In the genomic region with DNA sequence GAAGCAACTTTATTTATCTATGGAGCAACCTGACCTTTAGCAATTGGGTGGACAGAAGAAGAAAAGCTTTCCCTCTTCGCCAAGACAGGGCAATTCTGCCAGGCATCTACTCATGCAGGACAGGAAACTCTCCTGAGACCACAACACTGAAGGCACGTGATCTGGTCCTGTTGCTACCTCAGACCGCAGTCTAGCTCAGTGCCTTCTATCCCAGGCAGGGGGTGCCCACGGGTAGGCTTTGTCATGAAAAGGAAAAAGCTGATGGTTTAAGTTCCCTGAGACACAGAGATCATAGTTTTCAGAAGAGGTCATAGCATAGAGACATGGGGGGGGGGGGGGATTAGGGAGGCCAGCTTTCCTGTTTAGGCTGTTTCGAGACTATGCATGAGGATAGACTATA, we compare ENCODE assay signal across 23 mouse cellular contexts.
"Had no signal": no experiment of that assay in that cellular context is flagged by ENCODE, and none has a peak within 500 bp of the region (broad histone marks: within the 10 kb centered on the region; RNA-seq: fewer than 3 reads in every experiment).

No protein-coding gene starts in this region.

- H3K36me3 ChIP-seq: limb, embryonic 10.5 days; limb, embryonic 13.5 days; liver, embryonic 12.5 days; liver, embryonic 15.5 days; lung, embryonic 15.5 days; midbrain, embryonic 10.5 days; midbrain, embryonic 13.5 days; neural tube, embryonic 13.5 days had no signal

- H3K4me3 ChIP-seq: limb, embryonic 10.5 days; limb, embryonic 13.5 days; liver, embryonic 12.5 days; liver, embryonic 15.5 days; lung, embryonic 15.5 days; megakaryocyte, embryonic 14.5 days; midbrain, embryonic 10.5 days; midbrain, embryonic 13.5 days; myocyte; neural tube, embryonic 13.5 days had no signal

- ATAC-seq: liver, embryonic 12.5 days; midbrain, embryonic 13.5 days; midbrain, embryonic 16.5 days had no signal

- DNase-seq: kidney, adult 9 months; kidney, postnatal 14 days; kidney, postnatal 4 days; liver; lung, adult 18-20 months; lung, postnatal 10 days; lung, postnatal 36 days; right cerebral cortex, adult 18-20 months; right cerebral cortex, postnatal 14 days; right cerebral cortex, postnatal 4 days; thymus, adult 2 months had no signal

- H3K27me3 ChIP-seq: liver, embryonic 12.5 days; liver, embryonic 15.5 days; lung, embryonic 15.5 days; megakaryocyte, embryonic 14.5 days; midbrain, embryonic 13.5 days; neural tube, embryonic 13.5 days had no signal

- H3K27ac ChIP-seq: limb, embryonic 13.5 days; liver, embryonic 12.5 days; liver, embryonic 15.5 days; lung, embryonic 15.5 days; midbrain, embryonic 10.5 days; midbrain, embryonic 13.5 days; neural tube, embryonic 13.5 days; stomach, postnatal 0 days had no signal

- H3K9ac ChIP-seq: limb, embryonic 13.5 days; liver, embryonic 12.5 days; liver, embryonic 15.5 days; lung, embryonic 15.5 days; midbrain, embryonic 13.5 days; neural tube, embryonic 13.5 days had no signal

- H3K4me1 ChIP-seq: liver, embryonic 12.5 days; liver, embryonic 15.5 days; lung, embryonic 15.5 days; megakaryocyte, embryonic 14.5 days; midbrain, embryonic 10.5 days; midbrain, embryonic 13.5 days had no signal
